Mouse (Mus musculus) heart, embryonic 15.5 days (tissue): ENCODE measurements at regions not wholly inside any gene's neighbourhood (a gene's known extent, or its start where the extent isn't known, plus 50 kb on each side); places are given as distances from the start of the nearest gene placed in this dataset.

Experiments
- ATAC-seq: fragments of 200-750 bp; cut with Nextera tagmentation; replicated peaks from 2 replicates; pipeline ENCODE4 v1.8.0; 2017; ENCODE audit warnings: low read depth, moderate TSS enrichment; ENCODE audit not compliant: insufficient number of reproducible peaks, insufficient read depth, low FRiP score
- H3K27ac ChIP-seq: fragments of 300-500 bp; sonication (generic); 2 replicates; pipeline ENCODE4 v1.5.1; 2015; ENCODE audit warnings: mild to moderate bottlenecking, inconsistent platforms
- H3K27me3 ChIP-seq: fragments of 300-500 bp; sonication (generic); 2 replicates; pipeline ENCODE4 v1.6.1; 2015; ENCODE audit warnings: inconsistent platforms
- H3K36me3 ChIP-seq: fragments of 300-500 bp; sonication (generic); 2 replicates; pipeline ENCODE4 v1.6.1; 2015; ENCODE audit warnings: mild to moderate bottlenecking, inconsistent platforms
- H3K4me1 ChIP-seq: fragments of 300-500 bp; sonication (generic); replicated peaks from 2 replicates; pipeline ENCODE4 v1.6.1; 2015; ENCODE audit warnings: inconsistent platforms
- H3K4me2 ChIP-seq: fragments of 300-500 bp; sonication (generic); 2 replicates; pipeline ENCODE4 v1.6.1; 2015; ENCODE audit warnings: inconsistent platforms, mild to moderate bottlenecking, moderate library complexity
- H3K4me3 ChIP-seq: fragments of 300-500 bp; sonication (generic); 2 replicates; pipeline ENCODE4 v1.5.1; 2015; ENCODE audit warnings: mild to moderate bottlenecking, inconsistent platforms
- H3K9ac ChIP-seq: fragments of 300-500 bp; sonication (generic); 2 replicates; pipeline ENCODE4 v1.6.1; 2015; ENCODE audit warnings: mild to moderate bottlenecking, inconsistent platforms
- H3K9me3 ChIP-seq: fragments of 300-500 bp; sonication (generic); replicated peaks from 2 replicates; pipeline ENCODE4 v1.6.1; 2016; ENCODE audit warnings: inconsistent platforms
- WGBS: fragments of 180-500 bp; shearing (Covaris S2); methylation state at CpG from one replicate; pipeline ENCODE4 v1.1.7; 2015; ENCODE audit warnings: mixed read lengths; 5-methylcytosine and 5-hydroxymethylcytosine counted together

DNA sequence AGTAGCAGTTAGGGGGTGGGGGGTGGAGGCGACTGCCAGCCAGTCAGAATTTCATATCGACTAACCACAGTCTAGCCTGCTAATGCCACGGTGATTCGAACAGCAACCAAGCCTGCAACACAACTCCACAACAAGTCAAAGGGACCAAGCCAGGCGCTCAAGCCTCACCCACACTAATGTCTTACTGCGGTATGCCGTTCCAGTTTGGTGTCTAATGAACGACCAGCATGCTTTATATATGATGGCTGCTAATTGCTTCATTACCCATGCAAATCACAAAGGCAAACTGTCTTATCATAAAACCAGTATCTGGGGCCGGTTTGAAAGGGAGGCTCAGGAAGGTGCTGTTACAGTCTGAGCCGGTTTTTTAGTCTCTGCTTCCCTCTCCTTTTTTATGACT is 340.5 kb downstream of the Lmo4 start:
- Histone ChIP-seq H3K4me2 (no peak overlapping the region), H3K9me3 (no peaks in the 10 kb centered on the region), H3K36me3 (no peaks in the 10 kb centered on the region), H3K27me3 (no peaks in the 10 kb centered on the region), H3K27ac (no peak overlapping the region), H3K9ac (no peak overlapping the region), H3K4me3 (no peak overlapping the region), H3K4me1 (no peaks in the 10 kb centered on the region)
- 66% methylated on average over 10 of the region's 10 CpGs for WGBS
- ATAC-seq, result no peak

- Histone ChIP-seq H3K9me3 (no peaks in the 10 kb centered on the region), H3K4me3 (no peak overlapping the region), H3K36me3 (no peaks in the 10 kb centered on the region), H3K27me3 (no peaks in the 10 kb centered on the region), H3K4me2 (no peak overlapping the region), H3K9ac (no peak overlapping the region), H3K27ac (no peak overlapping the region), H3K4me1 (no peaks in the 10 kb centered on the region)
- ATAC-seq, result no peak
- 72% methylated on average over 11 of the region's 11 CpGs for WGBS
These were observed 342.5 kb downstream of the Lmo4 start for GRCm38 (mm10) chr3:143862531-143862930.

GRCm38 (mm10) chr3:143861866-143862265 is 343.2 kb downstream of the Lmo4 start:
- no peak overlapping the region for H3K27ac ChIP-seq
- H3K27me3 ChIP-seq, result no peaks in the 10 kb centered on the region
- no peaks in the 10 kb centered on the region for H3K4me1 ChIP-seq
- no peak for ATAC-seq
- H3K9me3 ChIP-seq, result no peaks in the 10 kb centered on the region
- WGBS, result 83% methylated on average over 4 of the region's 4 CpGs
- H3K4me2 ChIP-seq, result no peak overlapping the region
- H3K36me3 ChIP-seq, result no peaks in the 10 kb centered on the region
- H3K9ac ChIP-seq, result no peak overlapping the region
- H3K4me3 ChIP-seq, result no peak overlapping the region

GRCm38 (mm10) chr3:143835611-143836240 is 369.3 kb downstream of the Lmo4 start:
- 81% methylated on average over 7 of the region's 7 CpGs for WGBS
- Histone ChIP-seq H3K27ac (no peak overlapping the region), H3K4me2 (no peak overlapping the region), H3K9me3 (no peaks in the 10 kb centered on the region), H3K27me3 (no peaks in the 10 kb centered on the region), H3K36me3 (no peaks in the 10 kb centered on the region), H3K9ac (no peak overlapping the region), H3K4me1 (no peaks in the 10 kb centered on the region), H3K4me3 (no peak overlapping the region)
- ATAC-seq, result no peak

GRCm38 (mm10) chr3:143834725-143835124 is 370.3 kb downstream of the Lmo4 start:
- no peaks in the 10 kb centered on the region for H3K4me1 ChIP-seq
- H3K27ac ChIP-seq, result no peak overlapping the region
- no peaks in the 10 kb centered on the region for H3K9me3 ChIP-seq
- no peaks in the 10 kb centered on the region for H3K36me3 ChIP-seq
- ATAC-seq, result no peak
- H3K4me3 ChIP-seq, result no peak overlapping the region
- H3K27me3 ChIP-seq, result no peaks in the 10 kb centered on the region
- H3K9ac ChIP-seq, result no peak overlapping the region
- no peak overlapping the region for H3K4me2 ChIP-seq
- 66% methylated on average over 2 of the region's 2 CpGs for WGBS

GRCm38 (mm10) chr3:143823395-143823777 is 381.6 kb downstream of the Lmo4 start:
- 25% methylated on average over 1 of the region's 1 CpGs for WGBS
- H3K4me3 ChIP-seq, result no peak overlapping the region
- H3K9me3 ChIP-seq, result no peaks in the 10 kb centered on the region
- no peaks in the 10 kb centered on the region for H3K4me1 ChIP-seq
- no peak overlapping the region for H3K4me2 ChIP-seq
- no peak overlapping the region for H3K9ac ChIP-seq
- no peak for ATAC-seq
- no peaks in the 10 kb centered on the region for H3K36me3 ChIP-seq
- H3K27me3 ChIP-seq, result no peaks in the 10 kb centered on the region
- no peak overlapping the region for H3K27ac ChIP-seq

DNA sequence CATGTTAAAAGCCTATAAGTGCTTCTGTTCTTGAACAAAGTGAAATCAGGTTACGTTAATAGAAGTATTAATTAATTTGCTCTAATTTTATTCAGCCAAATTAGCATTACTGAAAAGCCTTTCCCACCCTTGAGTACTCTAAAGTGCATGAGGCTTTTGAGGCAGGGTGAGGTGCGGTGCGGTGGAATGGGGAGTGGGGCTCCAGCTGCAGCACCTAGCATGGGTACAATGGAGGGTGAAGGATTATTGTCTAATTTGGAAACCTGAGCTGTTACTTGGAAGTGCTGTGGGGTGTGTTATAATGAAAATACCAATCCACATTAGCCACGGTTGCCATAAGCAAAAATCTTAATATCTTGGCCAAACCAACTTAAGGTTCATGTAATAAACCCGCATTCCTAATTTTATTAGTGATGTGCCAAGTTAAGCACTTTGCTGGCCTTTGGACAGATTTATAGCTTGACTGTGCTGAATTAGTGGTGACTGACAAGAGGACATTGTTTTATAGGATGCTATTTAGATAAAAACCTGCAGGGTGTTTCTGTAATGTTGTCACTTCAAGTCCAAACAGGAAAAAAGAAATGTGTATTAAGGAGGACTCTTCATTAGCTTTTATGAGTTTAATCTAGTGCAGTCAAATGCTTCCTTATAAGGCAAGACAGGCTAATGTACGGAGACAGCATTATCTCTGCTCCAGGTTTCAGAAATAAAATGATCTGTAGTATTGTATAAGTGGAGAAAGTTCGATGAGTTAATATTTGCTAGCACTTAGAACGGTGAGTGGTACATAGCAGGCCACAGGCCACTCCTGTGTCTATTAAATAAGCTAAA is 382.2 kb downstream of the Lmo4 start:
- H3K9ac ChIP-seq, result no peak overlapping the region
- H3K4me3 ChIP-seq, result no peak overlapping the region
- no peaks in the 10 kb centered on the region for H3K27me3 ChIP-seq
- H3K4me2 ChIP-seq, result no peak overlapping the region
- H3K27ac ChIP-seq, result no peak overlapping the region
- H3K9me3 ChIP-seq, result no peaks in the 10 kb centered on the region
- no peaks in the 10 kb centered on the region for H3K4me1 ChIP-seq
- 77% methylated on average over 8 of the region's 8 CpGs for WGBS
- no peaks in the 10 kb centered on the region for H3K36me3 ChIP-seq
- ATAC-seq, result no peak

DNA sequence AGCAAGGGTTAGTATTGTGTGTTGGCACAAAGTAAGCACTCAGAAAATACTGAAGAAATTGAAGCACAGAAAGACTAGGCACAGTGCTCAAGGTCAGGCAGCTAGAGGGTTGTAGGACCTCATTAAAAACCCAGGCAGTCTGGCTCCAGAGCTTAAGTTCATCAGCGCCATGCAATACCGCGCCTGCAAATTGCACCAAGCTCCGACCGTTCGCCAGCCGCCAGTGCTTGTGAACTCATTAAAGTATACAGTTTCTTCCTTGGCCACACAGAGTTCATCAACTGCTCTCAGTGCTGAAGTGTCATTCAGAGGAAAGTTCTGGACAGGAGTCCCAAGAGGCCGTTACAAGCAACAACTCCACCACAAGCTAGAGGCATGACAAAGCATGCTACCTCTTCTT is 397.5 kb downstream of the Lmo4 start:
- 86% methylated on average over 8 of the region's 8 CpGs for WGBS
- Histone ChIP-seq H3K27ac (no peak overlapping the region), H3K4me2 (no peak overlapping the region), H3K4me3 (no peak overlapping the region), H3K4me1 (no peaks in the 10 kb centered on the region), H3K27me3 (no peaks in the 10 kb centered on the region), H3K9ac (no peak overlapping the region), H3K9me3 (no peaks in the 10 kb centered on the region; the same call in 1 of the 2 replicates), H3K36me3 (no peaks in the 10 kb centered on the region)
- no peak for ATAC-seq

DNA sequence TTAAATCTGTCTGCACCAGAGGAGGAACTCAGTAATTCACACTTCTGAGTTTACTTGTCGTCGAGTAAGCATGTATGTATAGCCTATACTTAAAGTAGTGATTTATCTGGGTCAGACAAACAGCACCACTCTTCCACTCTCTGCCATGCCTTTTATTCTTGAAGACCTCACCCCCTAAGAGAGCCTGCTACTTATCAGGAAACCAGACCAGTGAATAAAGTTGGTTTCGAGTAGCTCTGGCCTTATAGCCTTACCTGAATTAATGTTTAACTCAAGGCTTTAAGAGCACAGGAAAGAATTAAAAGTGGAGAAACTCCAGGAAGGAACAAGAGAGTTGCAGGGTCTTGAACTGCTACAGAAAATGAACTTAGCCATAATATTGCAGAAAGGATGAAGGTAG is 398.1 kb downstream of the Lmo4 start:
- Histone ChIP-seq H3K27me3 (no peaks in the 10 kb centered on the region), H3K27ac (no peak overlapping the region), H3K36me3 (no peaks in the 10 kb centered on the region), H3K4me3 (no peak overlapping the region), H3K4me2 (no peak overlapping the region), H3K9me3 (no peaks in the 10 kb centered on the region; the same call in 1 of the 2 replicates), H3K9ac (no peak overlapping the region), H3K4me1 (no peaks in the 10 kb centered on the region)
- WGBS, result 63% methylated on average over 3 of the region's 3 CpGs
- ATAC-seq, result no peak

DNA sequence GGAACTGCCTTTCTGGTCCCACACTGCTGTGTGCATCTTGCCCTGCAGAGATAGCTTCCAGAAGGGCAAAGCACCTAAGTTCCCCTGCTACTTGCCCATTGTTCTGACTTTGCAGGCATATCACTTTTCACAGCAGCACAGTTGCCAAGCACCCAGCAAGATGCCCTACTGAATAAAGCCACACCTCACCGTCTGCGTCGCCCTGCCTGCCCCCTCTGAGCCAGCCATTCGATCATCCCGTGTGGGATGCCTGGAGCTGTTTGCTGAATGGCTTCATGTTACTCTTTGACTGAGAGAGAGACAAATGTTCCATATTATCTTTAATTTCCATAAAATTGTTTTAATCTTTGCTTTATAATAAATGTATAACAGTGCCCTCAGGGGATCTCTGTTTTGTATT is 407.2 kb downstream of the Lmo4 start:
- no peaks in the 10 kb centered on the region for H3K27me3 ChIP-seq
- H3K27ac ChIP-seq, result no peak overlapping the region
- H3K9me3 ChIP-seq, result no peaks in the 10 kb centered on the region
- no peak overlapping the region for H3K4me3 ChIP-seq
- WGBS, result 64% methylated on average over 5 of the region's 5 CpGs
- no peaks in the 10 kb centered on the region for H3K4me1 ChIP-seq
- no peaks in the 10 kb centered on the region for H3K36me3 ChIP-seq
- no peak for ATAC-seq
- no peak overlapping the region for H3K4me2 ChIP-seq
- H3K9ac ChIP-seq, result no peak overlapping the region

GRCm38 (mm10) chr3:143790905-143791304 is 414.1 kb downstream of the Lmo4 start:
- no peak for ATAC-seq
- no peak overlapping the region for H3K4me3 ChIP-seq
- no peaks in the 10 kb centered on the region for H3K9me3 ChIP-seq
- WGBS, result 83% methylated on average over 8 of the region's 8 CpGs
- no peak overlapping the region for H3K27ac ChIP-seq
- H3K36me3 ChIP-seq, result no peaks in the 10 kb centered on the region
- no peak overlapping the region for H3K4me2 ChIP-seq
- no peaks in the 10 kb centered on the region for H3K4me1 ChIP-seq
- H3K27me3 ChIP-seq, result no peaks in the 10 kb centered on the region
- no peak overlapping the region for H3K9ac ChIP-seq
